Mouse (Mus musculus) lung, postnatal 0 days (tissue): ENCODE data around the gene Vmn1r19. TPM values are rescaled to one million over a fixed set of nuclear protein-coding genes. Genes with fewer than 3 reads are reported as not detected.
"Not testable (repeated sequence)": the region's sequence is repeated elsewhere in the genome, so short reads cannot be mapped to it uniquely, and the experiment has no call there.

Experiments
- ATAC-seq: fragments of 200-750 bp; cut with Nextera tagmentation; 2 replicates; pipeline ENCODE4 v1.8.0; 2017; ENCODE audit warnings: moderate library complexity
- DNase-seq: peaks from one replicate; pipeline ENCODE4 v3.0.0-alpha.2; 2016; ENCODE audit warnings: low spot score
- H3K27ac ChIP-seq: fragments of 300-500 bp; sonication (generic); 2 replicates; pipeline ENCODE4 v1.5.1; 2014; ENCODE audit warnings: antibody characterized with exemption, mild to moderate bottlenecking, low read length, mixed read lengths
- H3K27me3 ChIP-seq: fragments of 300-500 bp; sonication (generic); replicated peaks from 2 replicates; pipeline ENCODE4 v1.6.1; 2014; ENCODE audit warnings: low read length, mixed read lengths; ENCODE audit not compliant: insufficient read depth
- H3K36me3 ChIP-seq: fragments of 300-500 bp; sonication (generic); 2 replicates; pipeline ENCODE4 v1.6.1; 2014; ENCODE audit warnings: low read length, mixed read lengths; ENCODE audit not compliant: insufficient read depth
- H3K4me1 ChIP-seq: fragments of 300-500 bp; sonication (generic); 2 replicates; pipeline ENCODE4 v1.6.1; 2014; ENCODE audit warnings: antibody characterized with exemption, low read depth, low read length, mixed read lengths; ENCODE audit not compliant: insufficient read depth
- H3K4me2 ChIP-seq: fragments of 300-500 bp; sonication (generic); replicated peaks from 2 replicates; pipeline ENCODE4 v1.6.1; 2014; ENCODE audit warnings: low read depth, mild to moderate bottlenecking, low read length, moderate library complexity, mixed read lengths
- H3K4me3 ChIP-seq: fragments of 300-500 bp; sonication (generic); 2 replicates; pipeline ENCODE4 v1.5.1; 2014; ENCODE audit warnings: low read depth, low read length
- H3K9ac ChIP-seq: fragments of 300-500 bp; sonication (generic); replicated peaks from 2 replicates; pipeline ENCODE4 v1.6.1; 2014; ENCODE audit warnings: low read depth, mild to moderate bottlenecking
- H3K9me3 ChIP-seq: fragments of 300-500 bp; sonication (generic); 2 replicates; pipeline ENCODE4 v1.6.1; 2016; ENCODE audit warnings: low read length, mixed read lengths
- CTCF ChIP-seq: IDR thresholded peaks from 2 replicates; pipeline ENCODE4 v1.5.1; 2016; ENCODE audit warnings: antibody characterized with exemption, mild to moderate bottlenecking
- EP300 ChIP-seq: IDR thresholded peaks from 2 replicates; pipeline ENCODE4 v1.6.1; 2016; ENCODE audit warnings: antibody characterized with exemption, mild to moderate bottlenecking, control low read depth
- WGBS: fragments of 180-500 bp; shearing (Covaris S2); extraction: QIAGEN DNeasy Blood & Tissue Kit; methylation state at CpG from one replicate; pipeline ENCODE4 v1.1.7; 2014; 5-methylcytosine and 5-hydroxymethylcytosine counted together
- polyA plus RNA-seq: library from polyadenylated mRNA; unstranded; fragments of >200 nt; fragmentation: Nextera tagmentation; extraction: Ambion mirVana; gene quantifications from 2 replicates; pipeline ENCODE4 v1.2.1, GENCODE M21; 2015

The Vmn1r19 gene
- not detected in 2 replicates for polyA plus RNA-seq

- H3K27ac ChIP-seq, H3K36me3 ChIP-seq, H3K4me2 ChIP-seq, ATAC-seq, H3K9ac ChIP-seq, H3K4me3 ChIP-seq, H3K9me3 ChIP-seq, DNase-seq, H3K27me3 ChIP-seq, H3K4me1 ChIP-seq: not testable (repeated sequence)
- WGBS = 54% methylated on average over 3 of the region's 3 CpGs
These were observed at the start of gene Vmn1r19 for GRCm38 (mm10) chr6:57403480-57403879. Gene Vmn1r19 (plus strand): TSS chr6:57403780.

GRCm38 (mm10) chr6:57356864-57357263 lies 46.7 kb upstream of the Vmn1r19 start:
- Histone ChIP-seq H3K36me3 (no peaks in the 10 kb centered on the region), H3K9me3 (no peaks in the 10 kb centered on the region)
- 61% methylated on average over 2 of the region's 2 CpGs for WGBS

GRCm38 (mm10) chr6:57363627-57364026 lies 40.0 kb upstream of the Vmn1r19 start, which contains the start of gene Vmn1r17:
Gene Vmn1r17 (minus strand): TSS chr6:57363727.
- WGBS = 79% methylated on average over 1 of the region's 1 CpGs

More at GRCm38 (mm10) chr6:57356864-57357263, 46.7 kb upstream of the Vmn1r19 start:
- no peak overlapping the region for H3K4me2 ChIP-seq
- no peak overlapping the region for H3K4me3 ChIP-seq
- TF ChIP-seq EP300 = no peak
- TF ChIP-seq CTCF = no peak
- no peak for DNase-seq
- H3K27ac ChIP-seq = no peak overlapping the region
- H3K9ac ChIP-seq = no peak overlapping the region
- H3K4me1 ChIP-seq = no peaks in the 10 kb centered on the region
- H3K27me3 ChIP-seq = no peaks in the 10 kb centered on the region
- no peak for ATAC-seq

GRCm38 (mm10) chr6:57365866-57366265 lies 37.7 kb upstream of the Vmn1r19 start:
- not testable (repeated sequence) for H3K4me1 ChIP-seq, ATAC-seq
- WGBS = 78% methylated on average over 1 of the region's 1 CpGs

More at GRCm38 (mm10) chr6:57363627-57364026, 40.0 kb upstream of the Vmn1r19 start, which contains the start of gene Vmn1r17:
- Histone ChIP-seq H3K27ac (no peak within 1 kb of the TSS), H3K4me3 (no peak within 1 kb of the TSS), H3K36me3 (no peaks in the 10 kb centered on the region), H3K27me3 (no peaks in the 10 kb centered on the region), H3K9ac (no peak within 1 kb of the TSS), H3K4me1 (no peaks in the 10 kb centered on the region), H3K4me2 (no peak within 1 kb of the TSS), H3K9me3 (no peaks in the 10 kb centered on the region)
- ATAC-seq = no peak
- DNase-seq = no peak
- TF ChIP-seq CTCF (no peak), EP300 (no peak)

GRCm38 (mm10) chr6:57367496-57367895 lies 36.1 kb upstream of the Vmn1r19 start:
- Histone ChIP-seq H3K9ac (no peak overlapping the region), H3K4me3 (no peak overlapping the region), H3K4me2 (no peak overlapping the region), H3K27me3 (no peaks in the 10 kb centered on the region), H3K27ac (no peak overlapping the region), H3K9me3 (no peaks in the 10 kb centered on the region), H3K36me3 (no peaks in the 10 kb centered on the region), H3K4me1 (no peaks in the 10 kb centered on the region)
- ATAC-seq = no peak
- WGBS = 76% methylated on average over 1 of the region's 1 CpGs
- DNase-seq = no peak
- TF ChIP-seq EP300 = no peak
- no peak for TF ChIP-seq CTCF

More at GRCm38 (mm10) chr6:57365866-57366265, 37.7 kb upstream of the Vmn1r19 start:
- H3K4me2 ChIP-seq, H3K27me3 ChIP-seq, H3K9me3 ChIP-seq, H3K36me3 ChIP-seq, H3K9ac ChIP-seq, DNase-seq, H3K4me3 ChIP-seq, H3K27ac ChIP-seq: not testable (repeated sequence)

GRCm38 (mm10) chr6:57395683-57396082 lies 7.9 kb upstream of the Vmn1r19 start, which contains the start of gene Vmn1r18:
Gene Vmn1r18 (minus strand): TSS chr6:57395783.
- TF ChIP-seq CTCF = no peak
- no peak for TF ChIP-seq EP300
- Histone ChIP-seq H3K4me3 (no peak within 1 kb of the TSS), H3K4me2 (no peak within 1 kb of the TSS)

GRCm38 (mm10) chr6:57428630-57429029 lies 25.1 kb downstream of the Vmn1r19 start, which contains the start of gene Vmn1r20:
Gene Vmn1r20 (plus strand): TSS chr6:57428930.
- H3K4me3 ChIP-seq = no peak within 1 kb of the TSS
- WGBS = 47% methylated on average over 1 of the region's 1 CpGs
- H3K4me1 ChIP-seq = no peaks in the 10 kb centered on the region
- no peak within 1 kb of the TSS for H3K27ac ChIP-seq
- H3K36me3 ChIP-seq = no peaks in the 10 kb centered on the region
- TF ChIP-seq EP300 = no peak
- no peak for TF ChIP-seq CTCF
- H3K4me2 ChIP-seq = no peak within 1 kb of the TSS
- no peak within 1 kb of the TSS for H3K9ac ChIP-seq
- no peak for DNase-seq
- ATAC-seq = no peak
- no peaks in the 10 kb centered on the region for H3K27me3 ChIP-seq
- H3K9me3 ChIP-seq = no peaks in the 10 kb centered on the region

More at GRCm38 (mm10) chr6:57395683-57396082, 7.9 kb upstream of the Vmn1r19 start, which contains the start of gene Vmn1r18:
- no peak within 1 kb of the TSS for H3K27ac ChIP-seq
- H3K9me3 ChIP-seq = no peaks in the 10 kb centered on the region
- no peak within 1 kb of the TSS for H3K9ac ChIP-seq
- H3K4me1 ChIP-seq = no peaks in the 10 kb centered on the region
- DNase-seq = no peak
- H3K36me3 ChIP-seq = no peaks in the 10 kb centered on the region
- no peak for ATAC-seq
- H3K27me3 ChIP-seq = no peaks in the 10 kb centered on the region
